Mouse (Mus musculus) left cerebral cortex, adult 8-10 months (tissue): Measurements from ENCODE around the gene Hddc3. TPM values are rescaled to one million over a fixed set of nuclear protein-coding genes. Genes with fewer than 3 reads are reported as not detected.
A peak's percentile ranks its signal among the peaks of the same experiment; 100 is the strongest.
"Not testable (repeated sequence)": the region's sequence is repeated elsewhere in the genome, so short reads cannot be mapped to it uniquely, and the experiment has no call there.

Source experiments
- DNase-seq, 2 experiments: peaks; one replicate each; pipeline ENCODE4 v3.0.0; 2022; ENCODE audit warnings: low spot score in 2 of 2
- total RNA-seq, 4 experiments: library from RNA; stranded (reverse); gene quantifications; 2 replicates each; pipeline ENCODE4 v1.2.4; 2022

Hddc3 gene
- total RNA-seq, 4 experiments from 2014 or later: 50.5 to 63.4 (median 57.2) TPM

DNA sequence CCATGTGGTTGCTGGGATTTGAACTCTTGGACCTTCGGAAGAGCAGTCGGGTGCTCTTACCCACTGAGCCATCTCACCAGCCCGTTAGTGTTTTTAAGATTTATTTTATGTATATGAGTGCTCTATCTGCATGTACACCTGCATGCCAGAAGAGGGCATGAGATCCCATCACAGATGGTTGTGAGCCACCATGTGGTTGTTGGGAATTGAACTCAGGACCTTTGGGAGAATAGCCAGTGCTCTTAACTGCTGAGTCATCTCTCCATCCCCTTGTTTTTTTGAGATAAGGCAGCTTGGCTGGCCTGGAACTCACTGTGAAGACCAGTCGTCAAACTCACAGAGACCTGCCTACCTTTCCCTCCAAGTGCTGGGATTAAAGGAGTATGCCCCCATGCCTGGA, 53.5 kb downstream of the Hddc3 start:
- not testable (repeated sequence) for DNase-seq

DNA sequence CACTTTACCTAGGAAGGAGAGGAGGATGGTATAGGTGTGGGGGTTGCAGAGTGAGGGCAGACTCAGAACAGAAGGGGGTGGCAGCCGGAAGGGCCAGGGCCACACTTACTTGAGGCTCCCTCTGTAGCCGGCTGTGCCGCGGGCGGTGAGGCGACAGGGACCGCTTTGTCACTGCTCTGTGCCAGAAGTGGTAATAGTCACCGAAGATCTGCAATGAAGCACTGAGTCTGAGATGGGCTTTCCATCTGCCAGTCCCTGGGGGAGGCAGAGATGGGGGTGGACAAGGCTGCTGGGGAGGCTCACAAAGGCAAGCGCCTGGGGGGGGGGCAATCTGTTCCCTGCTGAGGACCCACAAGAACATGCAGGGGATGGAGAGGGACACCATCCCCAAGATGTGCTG, 55.1 kb downstream of the Hddc3 start:
- peak in 1 of 2 experiments; percentile 70 for DNase-seq

DNA sequence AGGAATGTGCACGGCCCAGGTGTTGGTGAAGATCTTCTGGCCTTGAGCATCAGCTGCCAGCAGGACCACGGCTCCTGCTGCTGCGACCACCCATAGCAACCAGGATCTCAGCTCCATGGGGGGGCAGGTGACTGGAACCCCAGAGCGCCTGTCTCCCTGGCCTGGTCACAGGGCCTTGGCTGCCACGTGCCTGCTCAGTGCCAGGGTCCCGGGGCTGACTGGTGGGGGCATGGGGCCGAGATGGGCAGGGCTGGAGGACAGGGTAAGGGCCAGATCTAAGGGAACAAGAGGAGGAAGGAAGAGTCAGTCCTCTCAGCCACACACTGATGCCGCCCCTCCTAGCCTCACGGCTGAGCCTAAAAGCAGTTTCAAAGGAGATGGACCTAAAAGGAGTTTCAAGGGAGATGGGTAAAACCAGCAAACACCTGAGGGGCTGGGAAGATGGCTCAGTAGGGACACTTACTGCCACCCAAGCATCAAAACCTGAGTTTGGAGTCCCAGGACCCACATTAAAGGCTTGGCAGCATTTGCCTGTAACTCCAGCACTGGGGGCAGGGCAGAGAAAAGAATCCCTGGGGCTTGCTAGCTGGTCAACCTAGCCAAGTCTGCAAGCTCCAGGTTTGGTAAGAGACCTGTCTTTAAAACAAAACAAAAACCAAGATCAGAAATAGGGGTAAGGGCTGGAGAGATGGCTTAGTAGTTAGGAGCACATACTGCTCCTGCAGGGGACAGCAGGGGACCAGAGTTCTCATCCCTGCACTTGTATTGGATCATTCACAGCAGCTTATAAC, 55.9 kb downstream of the Hddc3 start:
- no peak for DNase-seq

DNA sequence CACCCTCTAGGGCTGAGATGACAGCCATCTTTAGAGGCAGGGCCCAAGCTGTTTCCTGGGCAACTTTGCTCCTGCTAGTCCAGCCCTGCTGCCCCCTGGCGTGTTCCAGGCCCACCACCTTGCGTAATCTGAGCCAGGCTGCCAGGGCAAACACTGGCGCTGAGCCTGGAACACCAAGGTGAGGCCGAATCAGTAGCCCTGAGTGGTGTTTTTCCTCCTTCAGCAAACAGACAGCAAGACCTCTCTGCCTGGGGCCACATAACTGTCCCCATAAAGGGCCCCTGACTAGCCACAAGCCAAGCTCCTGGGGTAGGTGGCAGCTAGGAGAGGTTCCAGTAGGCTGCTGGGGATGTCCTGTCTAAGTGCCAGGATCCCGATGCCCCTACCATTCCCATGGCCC, 57.2 kb downstream of the Hddc3 start:
- DNase-seq: no peak

Other genes starting within 250 kb of the Hddc3 start
- gene Idh2, start 227.7 kb upstream of the Hddc3 start, total RNA-seq: 10 to 100 TPM; 61.7 to 68.1 (median 64.0) TPM
- gene Sema4b, start 156.3 kb upstream of the Hddc3 start, total RNA-seq: 10 to 100 TPM; 18.6 to 22.7 (median 20.6) TPM
- gene Cib1, start 110.3 kb upstream of the Hddc3 start, total RNA-seq: 10 to 100 TPM; 19.7 to 26.3 (median 25.2) TPM
- 1 to 10 TPM; 5.9 to 6.8 (median 6.6) TPM for gene Gdpgp1, start 110.2 kb upstream of the Hddc3 start, total RNA-seq
- gene Ttll13, start 96.7 kb upstream of the Hddc3 start, total RNA-seq: 1 to 10 TPM; 1.5 to 2.7 (median 2.1) TPM
- 10 to 100 TPM; 40.5 to 43.0 (median 41.7) TPM for gene Ngrn, start 81.9 kb upstream of the Hddc3 start, total RNA-seq
- gene Vps33b, start 73.5 kb upstream of the Hddc3 start, total RNA-seq: 10 to 100 TPM; 17.2 to 24.6 (median 21.3) TPM
- 1 to 10 TPM in 3 of 4 experiments, under 1 TPM in 1; 0.51 to 1.8 (median 1.7) TPM for gene Prc1, start 48.7 kb upstream of the Hddc3 start, total RNA-seq
- 10 to 100 TPM; 16.3 to 21.7 (median 18.0) TPM for gene Rccd1, start 18.6 kb upstream of the Hddc3 start, total RNA-seq
- gene Unc45a, start 2.1 kb upstream of the Hddc3 start, total RNA-seq: 10 to 100 TPM; 40.2 to 43.7 (median 42.4) TPM
- 100 to 1,000 TPM; 158 to 168 (median 165) TPM for gene Man2a2, start 28.3 kb downstream of the Hddc3 start, total RNA-seq
- gene Fes, start 44.8 kb downstream of the Hddc3 start, total RNA-seq: 10 to 100 TPM in 1 of 4 experiments, 1 to 10 TPM in 3; 4.5 to 10.5 (median 6.9) TPM
- gene Furin, start 62.3 kb downstream of the Hddc3 start, total RNA-seq: 10 to 100 TPM; 30.7 to 33.6 (median 33.2) TPM
- 1 to 10 TPM; 4.0 to 7.5 (median 4.9) TPM for gene Blm, start 192.0 kb downstream of the Hddc3 start, total RNA-seq